Mouse (Mus musculus): ENCODE data around the gene Nup210.
A peak's percentile ranks its signal among the peaks of the same experiment; 100 is the strongest.
"Not testable (repeated sequence)": the region's sequence is repeated elsewhere in the genome, so short reads cannot be mapped to it uniquely, and the experiment has no call there.

Gene Nup210

GRCm38 (mm10) chr6:91137343-91137956 is 20.8 kb upstream of the Nup210 start:
- DNase-seq, result no peak

GRCm38 (mm10) chr6:91130856-91131255 is 14.2 kb upstream of the Nup210 start:
- DNase-seq, result no peak

GRCm38 (mm10) chr6:91128996-91129395 is 12.4 kb upstream of the Nup210 start:
- peak; percentile 38 for DNase-seq

GRCm38 (mm10) chr6:91125228-91125585 is 8.6 kb upstream of the Nup210 start:
- DNase-seq, result no peak

GRCm38 (mm10) chr6:91124286-91125227 is 7.9 kb upstream of the Nup210 start:
- peak; percentile 14 for DNase-seq

- no peak for DNase-seq
Observed at GRCm38 (mm10) chr6:91123453-91123852, 6.8 kb upstream of the Nup210 start.

- not testable (repeated sequence) for DNase-seq
Observed at GRCm38 (mm10) chr6:91121089-91121488, 4.5 kb upstream of the Nup210 start.

GRCm38 (mm10) chr6:91120206-91120605 is 3.6 kb upstream of the Nup210 start:
- no peak for DNase-seq

GRCm38 (mm10) chr6:91118526-91118925 is 1.9 kb upstream of the Nup210 start:
- DNase-seq, result no peak

GRCm38 (mm10) chr6:91117149-91117548 is 520 bp upstream of the Nup210 start:
- DNase-seq, result no peak

- DNase-seq, result no peak
Observed at GRCm38 (mm10) chr6:91115863-91116243, 776 bp downstream of the Nup210 start.

- DNase-seq, result no peak
Observed at GRCm38 (mm10) chr6:91115158-91115557, 1.5 kb downstream of the Nup210 start.

- peak; percentile 62 for DNase-seq
Observed at GRCm38 (mm10) chr6:91114716-91115115, 1.9 kb downstream of the Nup210 start.

- DNase-seq, result no peak
Observed at GRCm38 (mm10) chr6:91111954-91112252, 4.7 kb downstream of the Nup210 start.

GRCm38 (mm10) chr6:91111141-91111953 is 5.3 kb downstream of the Nup210 start:
- DNase-seq, result peak; percentile 44

- peak; percentile 55 for DNase-seq
Observed at GRCm38 (mm10) chr6:91110323-91111020, 6.2 kb downstream of the Nup210 start.

GRCm38 (mm10) chr6:91109489-91109888 is 7.1 kb downstream of the Nup210 start:
- DNase-seq, result no peak

- DNase-seq, result peak; percentile 37
Observed at GRCm38 (mm10) chr6:91108917-91109450, 7.6 kb downstream of the Nup210 start.

- DNase-seq, result peak; percentile 35
Observed at GRCm38 (mm10) chr6:91108301-91108916, 8.2 kb downstream of the Nup210 start.

GRCm38 (mm10) chr6:91105400-91106129 is 11.1 kb downstream of the Nup210 start:
- peak; percentile 75 for DNase-seq

- DNase-seq, result no peak
Observed at GRCm38 (mm10) chr6:91104765-91105399, 11.7 kb downstream of the Nup210 start.

All from thymus, postnatal 25 days (tissue).